Mouse (Mus musculus): ENCODE measurements at regions not wholly inside any gene's neighbourhood (a gene's known extent, or its start where the extent isn't known, plus 50 kb on each side); places are given as distances from the start of the nearest gene placed in this dataset.

DNA sequence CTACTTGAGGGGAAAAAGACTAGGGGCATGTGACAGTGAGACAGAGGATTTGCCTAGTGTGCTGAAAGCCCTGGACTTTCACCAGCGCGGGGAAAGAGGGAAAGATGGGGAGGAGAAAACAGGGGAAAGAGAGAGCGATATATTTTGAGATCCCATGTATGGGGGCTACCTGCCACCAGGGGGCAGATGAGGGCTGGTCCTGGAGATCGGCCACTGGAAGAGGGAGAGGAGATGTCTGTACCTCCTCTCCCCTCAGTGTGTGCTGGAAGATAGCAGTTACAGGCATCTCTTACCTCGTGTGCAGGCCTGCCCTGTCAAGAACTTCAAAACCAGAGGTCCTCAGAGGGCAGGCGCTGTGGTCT lies 97.2 kb upstream of the Sertad2 start:
- Histone ChIP-seq H3K4me3 (peak overlapping the region; percentile 20), H3K36me3 (ENCODE audit: control insufficient read depth, insufficient read depth) (no peaks in the 10 kb centered on the region), H3K27me3 (ENCODE audit: control insufficient read depth, insufficient read depth, insufficient read length) (no peaks in the 10 kb centered on the region), H3ac (ENCODE audit: control insufficient read depth, insufficient read length) (no peak overlapping the region), H3K4me2 (ENCODE audit: low read depth) (peak overlapping the region; percentile 99), H3K79me2 (ENCODE audit: control insufficient read depth, insufficient read depth) (no peaks in the 10 kb centered on the region)
- TF ChIP-seq POLR2AphosphoS2 (IDR thresholded peaks at IDR 0.05; ENCODE audit: insufficient read length, low read depth): no peak
- TF ChIP-seq SRF (IDR thresholded peaks at IDR 0.05; ENCODE audit: control insufficient read depth, insufficient read length, low read depth): no peak
- TF ChIP-seq REST (IDR thresholded peaks at IDR 0.05; ENCODE audit: insufficient read depth, insufficient read length): no peak
- no peak for TF ChIP-seq POLR2A (IDR thresholded peaks at IDR 0.05; ENCODE audit: insufficient read length, low read depth)
- TF ChIP-seq USF1 (IDR thresholded peaks at IDR 0.05; ENCODE audit: low read depth): no peak
- no peak for TF ChIP-seq MYOG (IDR thresholded peaks at IDR 0.05; ENCODE audit: control insufficient read depth in 1 of 3, insufficient read depth in 1 of 3, insufficient read length in 2 of 3, low read depth in 2 of 3)
- TF ChIP-seq TCF3 (IDR thresholded peaks at IDR 0.05; ENCODE audit: insufficient read length, low read depth): no peak
- no peak for TF ChIP-seq MAX (IDR thresholded peaks at IDR 0.05; ENCODE audit: low read depth)
- TF ChIP-seq CEBPB (IDR thresholded peaks at IDR 0.05; ENCODE audit: insufficient read depth, poor library complexity, severe bottlenecking): no peak

GRCm38 (mm10) chr11:20452901-20453300 lies 90.2 kb upstream of the Sertad2 start:
- Histone ChIP-seq H3ac (ENCODE audit: control insufficient read depth, insufficient read length) (no peak overlapping the region), H3K79me2 (ENCODE audit: control insufficient read depth, insufficient read depth) (no peaks in the 10 kb centered on the region), H3K4me2 (ENCODE audit: low read depth) (no peak overlapping the region), H3K27me3 (ENCODE audit: control insufficient read depth, insufficient read depth, insufficient read length) (no peaks in the 10 kb centered on the region), H3K4me3 (no peak overlapping the region), H3K36me3 (ENCODE audit: control insufficient read depth, insufficient read depth) (no peaks in the 10 kb centered on the region)
- TF ChIP-seq SRF (IDR thresholded peaks at IDR 0.05; ENCODE audit: control insufficient read depth, insufficient read length, low read depth): no peak
- TF ChIP-seq USF1 (IDR thresholded peaks at IDR 0.05; ENCODE audit: low read depth): no peak
- no peak for TF ChIP-seq POLR2A (IDR thresholded peaks at IDR 0.05; ENCODE audit: insufficient read length, low read depth)
- TF ChIP-seq REST (IDR thresholded peaks at IDR 0.05; ENCODE audit: insufficient read depth, insufficient read length): no peak
- TF ChIP-seq CEBPB (IDR thresholded peaks at IDR 0.05; ENCODE audit: insufficient read depth, poor library complexity, severe bottlenecking): no peak
- no peak for TF ChIP-seq MAX (IDR thresholded peaks at IDR 0.05; ENCODE audit: low read depth)
- no peak for TF ChIP-seq TCF3 (IDR thresholded peaks at IDR 0.05; ENCODE audit: insufficient read length, low read depth)
- no peak for TF ChIP-seq E2F4 (IDR thresholded peaks at IDR 0.05; ENCODE audit: insufficient read depth)
- no peak for TF ChIP-seq MYOG (IDR thresholded peaks at IDR 0.05; ENCODE audit: control insufficient read depth in 1 of 3, insufficient read depth in 1 of 3, insufficient read length in 2 of 3, low read depth in 2 of 3)
- TF ChIP-seq TCF12 (IDR thresholded peaks at IDR 0.05; ENCODE audit: insufficient read depth, poor library complexity, severe bottlenecking): no peak
- TF ChIP-seq POLR2AphosphoS2 (IDR thresholded peaks at IDR 0.05; ENCODE audit: insufficient read length, low read depth): no peak
- no peak for TF ChIP-seq MYOD1 (IDR thresholded peaks at IDR 0.05; ENCODE audit: control insufficient read depth in 1 of 3, insufficient read length in 2 of 3, low read depth in 2 of 3)

DNA sequence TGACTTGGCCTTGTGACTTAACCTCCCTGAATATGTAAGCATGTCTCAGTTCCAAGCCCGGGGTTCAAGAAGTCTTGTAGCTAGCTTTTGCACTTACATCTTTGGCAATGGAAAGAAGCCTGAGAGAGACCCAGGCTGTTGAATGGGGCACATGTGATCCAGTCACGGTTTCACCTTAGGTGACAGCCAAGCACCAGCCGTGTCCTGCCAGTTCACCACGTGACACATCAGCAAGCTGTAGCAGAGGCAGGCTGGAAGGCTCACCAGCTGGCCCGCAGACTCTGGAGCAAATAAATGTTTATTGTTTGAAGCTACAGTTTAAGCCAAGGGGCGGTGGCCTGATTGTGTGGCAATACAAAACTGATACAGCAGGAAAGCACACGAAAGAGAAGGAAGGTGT lies 89.3 kb upstream of the Sertad2 start:
- no peak overlapping the region for H3K4me2 ChIP-seq (ENCODE audit: low read depth)
- no peaks in the 10 kb centered on the region for H3K79me2 ChIP-seq (ENCODE audit: control insufficient read depth, insufficient read depth)
- no peak overlapping the region for H3K4me3 ChIP-seq
- H3K36me3 ChIP-seq (ENCODE audit: control insufficient read depth, insufficient read depth): no peaks in the 10 kb centered on the region
- no peak overlapping the region for H3ac ChIP-seq (ENCODE audit: control insufficient read depth, insufficient read length)
- H3K27me3 ChIP-seq (ENCODE audit: control insufficient read depth, insufficient read depth, insufficient read length): no peaks in the 10 kb centered on the region
- TF ChIP-seq TCF3 (IDR thresholded peaks at IDR 0.05; ENCODE audit: insufficient read length, low read depth) (no peak), E2F4 (IDR thresholded peaks at IDR 0.05; ENCODE audit: insufficient read depth) (no peak), MAX (IDR thresholded peaks at IDR 0.05; ENCODE audit: low read depth) (no peak), MYOD1 (IDR thresholded peaks at IDR 0.05; ENCODE audit: control insufficient read depth in 1 of 3, insufficient read length in 2 of 3, low read depth in 2 of 3) (no peak), MYOG (IDR thresholded peaks at IDR 0.05; ENCODE audit: control insufficient read depth in 1 of 3, insufficient read depth in 1 of 3, insufficient read length in 2 of 3, low read depth in 2 of 3) (no peak), POLR2AphosphoS2 (IDR thresholded peaks at IDR 0.05; ENCODE audit: insufficient read length, low read depth) (no peak), SRF (IDR thresholded peaks at IDR 0.05; ENCODE audit: control insufficient read depth, insufficient read length, low read depth) (no peak), REST (IDR thresholded peaks at IDR 0.05; ENCODE audit: insufficient read depth, insufficient read length) (no peak), POLR2A (IDR thresholded peaks at IDR 0.05; ENCODE audit: insufficient read length, low read depth) (no peak), USF1 (IDR thresholded peaks at IDR 0.05; ENCODE audit: low read depth) (no peak), TCF12 (IDR thresholded peaks at IDR 0.05; ENCODE audit: insufficient read depth, poor library complexity, severe bottlenecking) (no peak), CEBPB (IDR thresholded peaks at IDR 0.05; ENCODE audit: insufficient read depth, poor library complexity, severe bottlenecking) (no peak)

DNA sequence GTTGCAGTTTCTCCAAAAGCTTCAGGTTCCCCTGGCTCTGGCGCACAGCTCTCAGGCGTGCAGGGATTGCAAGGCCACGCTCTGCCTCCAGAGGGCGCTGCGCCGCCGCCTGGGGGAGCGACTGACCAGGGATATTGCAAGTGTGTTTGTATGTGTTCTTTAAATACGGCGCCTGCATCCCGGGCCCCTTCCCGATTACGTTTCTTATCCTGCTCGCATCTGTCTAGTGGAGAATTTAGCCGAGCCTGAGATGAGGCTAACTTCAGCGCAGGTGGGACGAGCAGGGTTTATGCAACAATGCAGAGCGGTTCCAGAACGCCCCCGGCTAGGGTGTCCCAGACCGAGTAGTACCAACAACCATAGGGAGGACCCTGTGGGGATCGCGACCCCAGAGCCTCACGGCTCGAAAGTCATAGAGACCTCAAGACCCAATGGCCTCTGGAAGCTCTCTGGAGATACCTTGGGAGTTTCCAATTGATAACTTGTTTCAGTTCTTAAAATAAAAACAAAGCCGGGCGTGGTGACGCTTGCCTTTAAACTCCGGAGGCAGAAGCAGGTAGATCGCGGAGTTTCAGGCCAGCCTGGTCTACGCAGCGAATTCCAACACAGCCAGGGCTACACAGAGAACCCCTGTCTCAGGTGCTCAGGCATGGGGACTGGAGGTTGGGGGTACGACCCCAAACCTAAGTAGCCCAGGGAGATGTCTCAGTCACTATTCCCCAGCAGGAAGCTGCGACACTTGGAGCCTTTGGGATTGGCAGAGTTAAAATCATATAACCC lies 87.8 kb upstream of the Sertad2 start:
- Histone ChIP-seq H3ac (ENCODE audit: control insufficient read depth, insufficient read length) (peak overlapping the region; percentile 13), H3K4me3 (peak overlapping the region; percentile 24), H3K36me3 (ENCODE audit: control insufficient read depth, insufficient read depth) (no peaks in the 10 kb centered on the region), H3K79me2 (ENCODE audit: control insufficient read depth, insufficient read depth) (no peaks in the 10 kb centered on the region), H3K27me3 (ENCODE audit: control insufficient read depth, insufficient read depth, insufficient read length) (no peaks in the 10 kb centered on the region), H3K4me2 (ENCODE audit: low read depth) (peak overlapping the region; percentile 82)
- TF ChIP-seq MYOG (IDR thresholded peaks at IDR 0.05; ENCODE audit: control insufficient read depth in 1 of 3, insufficient read depth in 1 of 3, insufficient read length in 2 of 3, low read depth in 2 of 3) (no peak), E2F4 (IDR thresholded peaks at IDR 0.05; ENCODE audit: insufficient read depth) (no peak), USF1 (IDR thresholded peaks at IDR 0.05; ENCODE audit: low read depth) (no peak), CEBPB (IDR thresholded peaks at IDR 0.05; ENCODE audit: insufficient read depth, poor library complexity, severe bottlenecking) (no peak), REST (IDR thresholded peaks at IDR 0.05; ENCODE audit: insufficient read depth, insufficient read length) (no peak), TCF12 (IDR thresholded peaks at IDR 0.05; ENCODE audit: insufficient read depth, poor library complexity, severe bottlenecking) (no peak), POLR2AphosphoS2 (IDR thresholded peaks at IDR 0.05; ENCODE audit: insufficient read length, low read depth) (no peak), TCF3 (IDR thresholded peaks at IDR 0.05; ENCODE audit: insufficient read length, low read depth) (no peak), POLR2A (IDR thresholded peaks at IDR 0.05; ENCODE audit: insufficient read length, low read depth) (no peak), MAX (IDR thresholded peaks at IDR 0.05; ENCODE audit: low read depth) (no peak), SRF (IDR thresholded peaks at IDR 0.05; ENCODE audit: control insufficient read depth, insufficient read length, low read depth) (no peak), MYOD1 (IDR thresholded peaks at IDR 0.05; ENCODE audit: control insufficient read depth in 1 of 3, insufficient read length in 2 of 3, low read depth in 2 of 3) (no peak)

Measured in myocyte (in vitro differentiated cells).